Mouse (Mus musculus) embryonic fibroblast, embryonic 13.5 days (primary cell): ENCODE data around the gene Kif13a.

Source experiments
- CTCF ChIP-seq: IDR thresholded peaks from 2 replicates; pipeline ENCODE4 v1.5.1; 2011; ENCODE audit warnings: mild to moderate bottlenecking, control low read depth, low read length, moderate library complexity, borderline replicate concordance; ENCODE audit not compliant: insufficient read depth
- POLR2A ChIP-seq: IDR thresholded peaks from 2 replicates; pipeline ENCODE4 v1.6.1; 2011; ENCODE audit warnings: low read depth, mild to moderate bottlenecking, control low read depth, low read length, moderate library complexity

- TF ChIP-seq POLR2A (no peak), CTCF (no peak)
Observed at GRCm38 (mm10) chr13:46884898-46885758, 44.5 kb downstream of the Kif13a start.
